Mouse (Mus musculus): ENCODE results near the gene Ghrl. TPM values are rescaled to one million over a fixed set of nuclear protein-coding genes. Genes with fewer than 3 reads are reported as not detected.

Ghrl gene
- polyA plus RNA-seq, 2 experiments, result 0.11 to 0.29 TPM

- H3K9me3 ChIP-seq (ENCODE audit: control insufficient read depth, low read length), result no peaks in the 10 kb centered on the region
- peaks cover 38 to 46% of the 10 kb centered on the region in 2 experiments for H3K4me1 ChIP-seq (replicated peaks; ENCODE audit: control insufficient read depth in 2 of 2, insufficient read depth in 2 of 2, low read length in 1 of 2)
- ATAC-seq (ENCODE audit: insufficient read depth) (no peak), DNase-seq (ENCODE audit: low read depth in 3 of 3, low spot score in 3 of 3) (no peak)
- H3K4me3 ChIP-seq (ENCODE audit: insufficient read depth in 1 of 2, low read depth in 2 of 2, low read length in 2 of 2), result peak overlapping the region; percentile 82 to 98
- H3K27ac ChIP-seq, result peak overlapping the region; percentile 87
- H3K9ac ChIP-seq (replicated peaks), result peak overlapping the region; percentile 97
- no peak for TF ChIP-seq EP300 (IDR thresholded peaks at IDR 0.05; ENCODE audit: low read depth)
- no peak for TF ChIP-seq CTCF (IDR thresholded peaks at IDR 0.05; ENCODE audit: low read depth)
- WGBS (ENCODE audit: insufficient replicate concordance), result under 1% methylated on average over 95 of the region's 113 CpGs
- H3K36me3 ChIP-seq (replicated peaks; ENCODE audit: control insufficient read depth, insufficient read depth, low read depth), result peaks cover 47% of the 10 kb centered on the region
- peak overlapping the region; percentile 86 for H3K4me2 ChIP-seq (ENCODE audit: low read depth)
- H3K27me3 ChIP-seq (ENCODE audit: control insufficient read depth, insufficient read depth, low read length), result no peaks in the 10 kb centered on the region
Measured at GRCm38 (mm10) chr6:113697222-113698205, 22.2 kb downstream of the Ghrl start.

- Histone ChIP-seq H3K27ac (peak within 1 kb of the TSS; percentile 87), H3K27me3 (ENCODE audit: control insufficient read depth, insufficient read depth, low read length) (no peaks in the 10 kb centered on the region), H3K9ac (replicated peaks) (peak within 1 kb of the TSS; percentile 97), H3K9me3 (ENCODE audit: control insufficient read depth, low read length) (no peaks in the 10 kb centered on the region), H3K4me1 (replicated peaks; ENCODE audit: control insufficient read depth in 2 of 2, insufficient read depth in 2 of 2, low read length in 1 of 2) (peaks cover 44 to 52% of the 10 kb centered on the region in 2 experiments), H3K4me2 (ENCODE audit: low read depth) (peak within 1 kb of the TSS; percentile 86), H3K4me3 (ENCODE audit: insufficient read depth in 1 of 2, low read depth in 2 of 2, low read length in 2 of 2) (peak within 1 kb of the TSS; percentile 82 to 98), H3K36me3 (replicated peaks; ENCODE audit: control insufficient read depth, insufficient read depth, low read depth) (peaks cover 43% of the 10 kb centered on the region)
- ATAC-seq (ENCODE audit: insufficient read depth) (peak; percentile 94), DNase-seq (ENCODE audit: low read depth in 3 of 3, low spot score in 3 of 3) (peak; percentile 95 to 97 (median 95))
- 1% methylated on average over 52 of the region's 58 CpGs for WGBS (ENCODE audit: insufficient replicate concordance)
- TF ChIP-seq EP300 (IDR thresholded peaks at IDR 0.05; ENCODE audit: low read depth) (peak; percentile 25; the same call in 1 of the 2 replicates), CTCF (IDR thresholded peaks at IDR 0.05; ENCODE audit: low read depth) (peak; percentile 39; the same call in 1 of the 2 replicates)
Measured at GRCm38 (mm10) chr6:113696582-113697221, 23.0 kb downstream of the Ghrl start, which contains the start of gene Tatdn2. Gene Tatdn2 (plus strand): TSS chr6:113697050.

- no peak for DNase-seq (ENCODE audit: low read depth in 3 of 3, low spot score in 3 of 3)
- Histone ChIP-seq H3K36me3 (replicated peaks; ENCODE audit: control insufficient read depth, insufficient read depth, low read depth) (peaks cover 35% of the 10 kb centered on the region), H3K9me3 (ENCODE audit: control insufficient read depth, low read length) (no peaks in the 10 kb centered on the region), H3K4me2 (ENCODE audit: low read depth) (peak overlapping the region; percentile 70), H3K9ac (replicated peaks) (peak overlapping the region; percentile 56), H3K4me1 (replicated peaks; ENCODE audit: control insufficient read depth in 2 of 2, insufficient read depth in 2 of 2, low read length in 1 of 2) (peaks cover 47 to 58% of the 10 kb centered on the region in 2 experiments), H3K27me3 (ENCODE audit: control insufficient read depth, insufficient read depth, low read length) (no peaks in the 10 kb centered on the region), H3K4me3 (ENCODE audit: insufficient read depth in 1 of 2, low read depth in 2 of 2, low read length in 2 of 2) (peak overlapping the region in 1 of 2 experiments; percentile 44; a peak in 2 of 4 replicates), H3K27ac (peak overlapping the region; percentile 75)
- no peak for ATAC-seq (ENCODE audit: insufficient read depth)
- TF ChIP-seq EP300 (IDR thresholded peaks at IDR 0.05; ENCODE audit: low read depth) (no peak), CTCF (IDR thresholded peaks at IDR 0.05; ENCODE audit: low read depth) (no peak)
- WGBS (ENCODE audit: insufficient replicate concordance), result 38% methylated on average over 4 of the region's 4 CpGs
Measured at GRCm38 (mm10) chr6:113695766-113696355, 23.8 kb downstream of the Ghrl start.

GRCm38 (mm10) chr6:113695203-113695602, 24.5 kb downstream of the Ghrl start:
- peak in 2 of 3 experiments; percentile 39 to 49 for DNase-seq (ENCODE audit: low read depth in 3 of 3, low spot score in 3 of 3)
- Histone ChIP-seq H3K4me1 (replicated peaks; ENCODE audit: control insufficient read depth in 2 of 2, insufficient read depth in 2 of 2, low read length in 1 of 2) (peaks cover 49 to 61% of the 10 kb centered on the region in 2 experiments), H3K36me3 (replicated peaks; ENCODE audit: control insufficient read depth, insufficient read depth, low read depth) (peaks cover 33% of the 10 kb centered on the region), H3K4me2 (ENCODE audit: low read depth) (peak overlapping the region; percentile 70), H3K9ac (replicated peaks) (peak overlapping the region; percentile 56; the same call in 1 of the 2 replicates), H3K27ac (peak overlapping the region; percentile 75), H3K4me3 (ENCODE audit: insufficient read depth in 1 of 2, low read depth in 2 of 2, low read length in 2 of 2) (peak overlapping the region in 1 of 2 experiments; percentile 6; a peak in 1 of 4 replicates), H3K9me3 (ENCODE audit: control insufficient read depth, low read length) (no peaks in the 10 kb centered on the region), H3K27me3 (ENCODE audit: control insufficient read depth, insufficient read depth, low read length) (no peaks in the 10 kb centered on the region)
- no peak for ATAC-seq (ENCODE audit: insufficient read depth)
- TF ChIP-seq CTCF (IDR thresholded peaks at IDR 0.05; ENCODE audit: low read depth) (no peak), EP300 (IDR thresholded peaks at IDR 0.05; ENCODE audit: low read depth) (0 out of 2 replicates have a peak, but pooled peaks have one; percentile 21)
- 13% methylated on average over 1 of the region's 1 CpGs for WGBS (ENCODE audit: insufficient replicate concordance)

Measured in liver, embryonic 14.5 days (tissue).